Mouse (Mus musculus) heart, adult 2 months (tissue): ENCODE results near the gene Hpcal1.

Experiments
- CTCF ChIP-seq: fragments of 200-600 bp; IDR thresholded peaks from 2 replicates; pipeline ENCODE4 v1.8.1; 2022; ENCODE audit warnings: antibody characterized with exemption, mild to moderate bottlenecking, moderate library complexity
- POLR2A ChIP-seq: fragments of 200-500 bp; IDR thresholded peaks from 2 replicates; pipeline ENCODE4 v1.6.1; 2011; ENCODE audit warnings: mild to moderate bottlenecking, low read depth, low read length, control low read depth; ENCODE audit not compliant: insufficient read depth

- TF ChIP-seq CTCF (no peak), POLR2A (no peak)
Measured at GRCm38 (mm10) chr12:17749784-17750183, 59.1 kb downstream of the Hpcal1 start.
